Mouse (Mus musculus) midbrain, postnatal 0 days (tissue): ENCODE measurements around the gene Cd55b. TPM values are rescaled to one million over a fixed set of nuclear protein-coding genes. Genes with fewer than 3 reads are reported as not detected.

ENCODE experiments used
- ATAC-seq: fragments of 200-750 bp; cut with Nextera tagmentation; 2 replicates; pipeline ENCODE4 v1.8.0; 2017; ENCODE audit warnings: moderate number of reproducible peaks, mild to moderate bottlenecking, moderate TSS enrichment, moderate library complexity; ENCODE audit not compliant: low FRiP score
- DNase-seq: peaks from one replicate; pipeline ENCODE4 v3.0.0-alpha.2; 2015; ENCODE audit warnings: low spot score
- H3K27ac ChIP-seq: fragments of 300-500 bp; sonication (generic); 2 replicates; pipeline ENCODE4 v1.5.1; 2014; ENCODE audit warnings: low read depth, mild to moderate bottlenecking, low read length, mixed read lengths
- H3K27me3 ChIP-seq: fragments of 300-500 bp; sonication (generic); 2 replicates; pipeline ENCODE4 v1.6.1; 2014; ENCODE audit warnings: low read length, control low read depth, mixed read lengths; ENCODE audit not compliant: insufficient read depth
- H3K36me3 ChIP-seq: fragments of 300-500 bp; sonication (generic); 2 replicates; pipeline ENCODE4 v1.6.1; 2014; ENCODE audit warnings: low read length, control low read depth, mixed read lengths; ENCODE audit not compliant: insufficient read depth
- H3K4me1 ChIP-seq: fragments of 300-500 bp; sonication (generic); 2 replicates; pipeline ENCODE4 v1.6.1; 2014; ENCODE audit warnings: mild to moderate bottlenecking, control low read depth, antibody characterized with exemption, low read length, mixed read lengths; ENCODE audit not compliant: insufficient read depth
- H3K4me2 ChIP-seq: fragments of 300-500 bp; sonication (generic); 2 replicates; pipeline ENCODE4 v1.6.1; 2014; ENCODE audit warnings: low read depth, mild to moderate bottlenecking, low read length, mixed read lengths; ENCODE audit not compliant: poor library complexity, severe bottlenecking
- H3K4me3 ChIP-seq: fragments of 300-500 bp; sonication (generic); 2 replicates; pipeline ENCODE4 v1.5.1; 2014; ENCODE audit warnings: low read depth, mild to moderate bottlenecking, low read length, moderate library complexity
- H3K9ac ChIP-seq: fragments of 300-500 bp; sonication (generic); replicated peaks from 2 replicates; pipeline ENCODE4 v1.6.1; 2014; ENCODE audit warnings: mild to moderate bottlenecking, low read length, moderate library complexity, mixed read lengths; ENCODE audit not compliant: poor library complexity, severe bottlenecking
- H3K9me3 ChIP-seq: fragments of 300-500 bp; sonication (generic); 2 replicates; pipeline ENCODE4 v1.6.1; 2016; ENCODE audit warnings: low read length, control low read depth
- CTCF ChIP-seq: IDR thresholded peaks from 2 replicates; pipeline ENCODE4 v1.5.1; 2016; ENCODE audit warnings: antibody characterized with exemption, mild to moderate bottlenecking
- WGBS: fragments of 180-500 bp; shearing (Covaris S2); extraction: QIAGEN DNeasy Blood & Tissue Kit; methylation state at CpG from one replicate; pipeline ENCODE4 v1.1.7; 2014; 5-methylcytosine and 5-hydroxymethylcytosine counted together
- polyA plus RNA-seq: library from polyadenylated mRNA; unstranded; fragments of >200 nt; fragmentation: Nextera tagmentation; extraction: Ambion mirVana; gene quantifications from 2 replicates; pipeline ENCODE4 v1.2.1, GENCODE M21; 2015
- total RNA-seq: library from RNA; depleted of rRNA; stranded (reverse); fragments of >200 nt; gene quantifications from 2 replicates; pipeline ENCODE4 v1.2.3, GENCODE M21; 2014; rRNA removed

Gene Cd55b
- total RNA-seq (not detected in 2 replicates), polyA plus RNA-seq (not detected in 2 replicates)

- 65% methylated on average over 18 of the region's 18 CpGs for WGBS
- peak; percentile 47; the same call in 1 of the 2 replicates for ATAC-seq
- H3K4me3 ChIP-seq = no peak within 1 kb of the TSS
- no peaks in the 10 kb centered on the region for H3K9me3 ChIP-seq
- no peaks in the 10 kb centered on the region for H3K27me3 ChIP-seq
- H3K9ac ChIP-seq = no peak within 1 kb of the TSS
- DNase-seq = peak; percentile 52
- no peak within 1 kb of the TSS for H3K27ac ChIP-seq
- no peak for TF ChIP-seq CTCF
- no peak within 1 kb of the TSS for H3K4me2 ChIP-seq
- no peaks in the 10 kb centered on the region for H3K36me3 ChIP-seq
- no peaks in the 10 kb centered on the region for H3K4me1 ChIP-seq
Observed at GRCm38 (mm10) chr1:130422664-130423111, at the start of gene Cd55b. Gene Cd55b (minus strand): TSS chr1:130423009.

- Histone ChIP-seq H3K9me3 (no peaks in the 10 kb centered on the region), H3K27ac (no peak overlapping the region), H3K4me3 (no peak overlapping the region), H3K4me2 (no peak overlapping the region), H3K9ac (no peak overlapping the region), H3K4me1 (no peaks in the 10 kb centered on the region), H3K36me3 (no peaks in the 10 kb centered on the region), H3K27me3 (no peaks in the 10 kb centered on the region)
- TF ChIP-seq CTCF = no peak
- 93% methylated on average over 4 of the region's 4 CpGs for WGBS
- ATAC-seq (no peak), DNase-seq (no peak)
Observed at GRCm38 (mm10) chr1:130470074-130470473, 47.3 kb upstream of the Cd55b start.

GRCm38 (mm10) chr1:130467453-130467852 lies 44.6 kb upstream of the Cd55b start:
- Histone ChIP-seq H3K36me3 (no peaks in the 10 kb centered on the region), H3K4me1 (no peaks in the 10 kb centered on the region), H3K4me3 (no peak overlapping the region), H3K9ac (no peak overlapping the region), H3K27me3 (no peaks in the 10 kb centered on the region), H3K27ac (no peak overlapping the region), H3K9me3 (no peaks in the 10 kb centered on the region), H3K4me2 (no peak overlapping the region)
- ATAC-seq (no peak), DNase-seq (no peak)
- no peak for TF ChIP-seq CTCF
- WGBS = 73% methylated on average over 2 of the region's 2 CpGs

DNA sequence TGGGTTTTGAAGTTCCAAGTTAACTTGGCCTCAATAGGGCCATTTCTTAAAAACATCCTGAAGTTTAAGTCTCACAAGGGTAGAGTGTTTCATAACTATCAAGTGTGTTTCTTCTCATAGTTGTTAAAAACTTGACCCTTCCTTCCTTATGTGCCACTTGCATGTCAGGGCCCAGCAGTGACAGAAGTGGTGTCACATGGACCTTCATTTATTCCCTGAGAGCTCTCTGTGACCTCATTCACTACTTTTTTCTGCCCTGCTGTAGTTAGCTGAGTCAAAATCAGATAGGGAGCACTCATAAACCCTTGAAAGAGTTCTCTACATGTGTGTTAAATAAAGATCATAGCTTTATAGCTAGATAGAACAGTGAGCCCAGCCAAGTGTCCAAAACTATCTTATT lies 41.4 kb upstream of the Cd55b start:
- no peak overlapping the region for H3K9ac ChIP-seq
- TF ChIP-seq CTCF = no peak
- ATAC-seq = no peak
- no peaks in the 10 kb centered on the region for H3K4me1 ChIP-seq
- no peak overlapping the region for H3K4me2 ChIP-seq
- H3K27me3 ChIP-seq = no peaks in the 10 kb centered on the region
- no peak overlapping the region for H3K27ac ChIP-seq
- no peak overlapping the region for H3K4me3 ChIP-seq
- DNase-seq = no peak
- no peaks in the 10 kb centered on the region for H3K9me3 ChIP-seq
- H3K36me3 ChIP-seq = no peaks in the 10 kb centered on the region

DNA sequence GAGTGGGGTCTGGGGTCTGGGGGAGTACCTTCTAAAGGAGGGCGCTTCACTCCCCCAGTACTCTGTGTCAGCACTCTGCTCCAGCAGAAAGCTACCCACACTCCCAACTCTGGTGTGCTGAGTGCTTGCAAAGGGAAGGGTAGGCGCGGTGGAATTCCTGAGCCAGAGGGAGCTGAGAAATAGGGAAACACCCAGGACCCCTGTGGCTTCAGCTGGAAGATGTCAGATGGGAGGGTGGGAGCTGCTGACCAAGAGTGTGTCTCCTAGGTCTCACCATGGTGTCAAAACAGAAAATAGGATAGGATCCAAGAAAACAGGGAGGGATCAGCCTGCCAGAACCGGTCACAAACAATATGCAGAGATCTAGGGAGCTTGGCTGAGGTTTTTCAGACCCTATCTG lies 40.1 kb upstream of the Cd55b start:
- DNase-seq = peak; percentile 26
- WGBS = 2% methylated on average over 4 of the region's 4 CpGs
- Histone ChIP-seq H3K4me1 (no peaks in the 10 kb centered on the region), H3K27me3 (no peaks in the 10 kb centered on the region), H3K27ac (peak overlapping the region; percentile 78), H3K4me3 (peak overlapping the region; percentile 80), H3K4me2 (peak overlapping the region; percentile 83), H3K9ac (peak overlapping the region; percentile 89), H3K9me3 (no peaks in the 10 kb centered on the region), H3K36me3 (no peaks in the 10 kb centered on the region)
- no peak for TF ChIP-seq CTCF
- peak; percentile 82 for ATAC-seq

DNA sequence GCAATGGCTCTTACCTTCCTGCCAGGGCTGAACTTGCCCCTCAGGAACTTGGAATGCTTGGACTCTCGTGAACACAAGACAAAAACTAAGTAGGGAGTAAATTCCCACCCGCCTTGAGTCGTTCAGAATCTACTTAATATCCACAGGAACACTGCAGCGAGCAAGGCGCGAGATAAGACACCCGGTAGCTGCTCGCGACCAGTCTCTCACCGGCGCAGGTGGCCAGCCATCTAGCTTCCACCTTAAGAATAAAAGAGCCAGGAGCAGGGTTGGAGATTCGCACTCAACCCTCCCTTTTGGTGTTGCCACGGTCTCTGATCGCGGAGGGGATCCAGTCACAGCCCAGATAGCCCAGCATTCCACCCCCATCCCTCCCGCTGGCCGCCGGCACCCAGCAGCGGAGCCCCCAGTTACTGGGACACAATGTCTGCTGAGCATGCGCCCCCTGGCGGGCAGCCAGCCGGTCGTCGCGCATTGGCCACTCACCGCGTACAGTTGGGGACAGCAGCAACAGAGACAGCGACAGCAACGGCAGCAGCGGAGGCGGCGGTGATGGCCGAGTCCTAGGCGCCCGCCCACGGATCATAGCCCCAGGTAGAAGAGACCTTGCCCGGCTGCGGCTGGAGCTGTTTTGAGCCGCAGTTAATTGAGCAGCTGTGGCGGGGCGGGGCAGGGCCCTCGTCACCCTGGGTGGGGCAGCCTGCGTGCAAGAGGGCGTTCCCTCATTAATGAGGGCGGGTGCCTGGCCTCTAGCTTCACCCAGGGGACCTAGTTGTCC lies 39.5 kb upstream of the Cd55b start, which contains the start of gene Cd55:
TSS of gene Cd55 (minus strand) at position 661 of the 778 bp plus-strand sequence.
- H3K27ac ChIP-seq = peak within 1 kb of the TSS; percentile 78
- H3K4me2 ChIP-seq = peak within 1 kb of the TSS; percentile 83
- TF ChIP-seq CTCF = peak; percentile 92
- peak within 1 kb of the TSS; percentile 80 for H3K4me3 ChIP-seq
- H3K9ac ChIP-seq = peak within 1 kb of the TSS; percentile 89
- WGBS = under 1% methylated on average over 44 of the region's 45 CpGs
- H3K36me3 ChIP-seq = no peaks in the 10 kb centered on the region
- H3K9me3 ChIP-seq = no peaks in the 10 kb centered on the region
- ATAC-seq (peak; percentile 94), DNase-seq (peak; percentile 91)
- no peaks in the 10 kb centered on the region for H3K4me1 ChIP-seq
- no peaks in the 10 kb centered on the region for H3K27me3 ChIP-seq
